Mouse (Mus musculus): ENCODE results near the gene Trim27.
A peak's percentile ranks its signal among the peaks of the same experiment; 100 is the strongest.

Gene Trim27

DNA sequence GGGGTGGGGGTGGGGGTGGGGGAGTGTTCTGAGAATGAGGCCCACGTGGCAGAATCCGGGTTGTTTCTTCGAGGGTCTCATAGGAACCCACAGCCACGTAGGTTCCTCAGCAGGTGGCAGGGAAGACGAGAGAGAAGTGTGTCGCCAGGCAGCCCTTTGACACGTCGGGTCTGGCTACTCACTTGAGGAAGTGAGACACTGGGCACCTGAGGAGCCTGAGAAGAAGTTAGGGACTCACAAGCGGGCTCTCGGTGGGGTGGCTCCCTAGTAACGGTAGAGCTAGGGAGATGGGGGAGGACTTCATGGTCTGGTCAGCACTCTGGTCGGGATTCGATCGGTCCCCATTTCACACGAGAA is at the start of gene Trim27:
Gene Trim27, plus strand, starts transcription at position 79 of the 357 bp plus-strand sequence.
- DNase-seq, result no peak

DNA sequence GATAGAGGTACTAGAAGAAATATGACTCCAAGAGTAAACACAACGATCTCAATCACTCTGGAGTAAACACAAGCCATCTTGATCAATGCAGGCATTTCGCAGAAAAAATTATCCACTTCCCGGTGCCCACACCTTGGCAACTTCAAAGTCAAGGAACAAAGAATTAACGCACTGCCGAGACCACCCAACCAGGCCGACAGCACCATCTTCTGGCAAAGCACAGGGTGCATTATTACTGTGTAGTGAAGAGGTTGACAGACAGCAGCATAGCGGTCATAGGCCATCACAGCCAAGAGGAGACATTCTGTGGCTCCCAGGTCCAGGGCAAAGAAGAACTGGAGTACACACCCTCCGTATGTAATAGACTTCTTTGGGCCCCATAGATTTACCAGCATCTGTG is 36.8 kb upstream of the Trim27 start:
- DNase-seq, result no peak

GRCm38 (mm10) chr13:21145767-21146166 is 33.5 kb upstream of the Trim27 start, which contains the start of gene Olfr1368:
Gene Olfr1368, minus strand, starts transcription at chr13:21145867.
- no peak for DNase-seq

GRCm38 (mm10) chr13:21155888-21156287 is 23.4 kb upstream of the Trim27 start:
- no peak for DNase-seq

GRCm38 (mm10) chr13:21158071-21158470 is 21.2 kb upstream of the Trim27 start:
- DNase-seq, result no peak

DNA sequence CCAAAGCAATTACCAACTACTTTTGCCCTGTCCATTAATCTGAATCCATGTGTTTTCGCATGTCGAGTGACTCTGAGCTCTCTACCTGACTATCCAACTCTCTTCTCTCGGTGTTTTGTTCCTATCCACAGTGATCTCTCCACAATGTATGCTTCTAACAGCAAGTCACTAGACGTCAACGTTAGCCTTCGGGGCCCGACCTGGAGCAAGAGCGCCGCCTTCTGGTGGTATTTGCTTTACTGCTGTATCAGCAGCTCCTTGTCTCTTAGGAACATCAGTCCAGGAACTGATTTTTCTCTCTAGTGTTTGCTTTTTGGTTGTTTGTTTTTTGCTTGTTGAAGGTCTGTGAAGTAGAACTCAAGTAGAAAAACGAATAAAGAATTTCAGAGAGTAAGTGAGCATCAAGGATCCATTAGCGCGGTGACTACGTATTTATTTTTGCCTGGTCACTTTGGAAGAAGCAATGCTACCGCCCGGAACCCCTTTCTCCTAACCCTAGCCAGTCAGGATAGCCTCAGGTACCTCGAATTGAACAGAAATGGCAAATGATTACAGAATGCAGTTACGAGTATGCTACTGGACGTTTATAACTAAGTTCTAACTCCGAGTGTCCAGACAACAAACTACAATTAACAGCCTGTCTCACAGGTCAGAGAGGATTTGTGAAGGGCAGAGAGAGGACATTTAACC is 20.3 kb upstream of the Trim27 start:
- DNase-seq, result peak; percentile 86

GRCm38 (mm10) chr13:21159475-21159819 is 19.8 kb upstream of the Trim27 start:
- peak; percentile 23 for DNase-seq

DNA sequence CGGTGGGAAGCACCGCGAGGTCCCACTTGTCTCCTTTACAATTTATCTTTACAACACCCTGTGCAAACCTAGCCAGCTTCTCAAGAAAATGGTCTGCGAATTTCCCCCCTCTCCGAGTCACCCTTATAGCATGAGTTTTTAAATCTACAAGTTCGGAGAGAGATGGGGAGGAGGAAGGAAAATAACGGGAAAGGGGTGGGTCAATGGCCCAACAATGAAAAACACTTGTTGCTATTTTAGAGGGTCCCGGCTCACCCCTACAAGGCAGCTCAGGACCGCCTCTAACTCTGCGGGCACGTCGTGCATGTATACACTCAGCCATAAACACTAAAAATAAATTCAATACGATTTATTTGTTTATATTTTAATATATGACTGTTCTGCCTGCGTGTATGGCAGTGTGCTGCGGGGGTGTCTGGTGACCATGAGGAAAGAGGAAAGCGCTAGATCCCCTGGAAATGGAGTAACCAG is 19.2 kb upstream of the Trim27 start:
- no peak for DNase-seq

DNA sequence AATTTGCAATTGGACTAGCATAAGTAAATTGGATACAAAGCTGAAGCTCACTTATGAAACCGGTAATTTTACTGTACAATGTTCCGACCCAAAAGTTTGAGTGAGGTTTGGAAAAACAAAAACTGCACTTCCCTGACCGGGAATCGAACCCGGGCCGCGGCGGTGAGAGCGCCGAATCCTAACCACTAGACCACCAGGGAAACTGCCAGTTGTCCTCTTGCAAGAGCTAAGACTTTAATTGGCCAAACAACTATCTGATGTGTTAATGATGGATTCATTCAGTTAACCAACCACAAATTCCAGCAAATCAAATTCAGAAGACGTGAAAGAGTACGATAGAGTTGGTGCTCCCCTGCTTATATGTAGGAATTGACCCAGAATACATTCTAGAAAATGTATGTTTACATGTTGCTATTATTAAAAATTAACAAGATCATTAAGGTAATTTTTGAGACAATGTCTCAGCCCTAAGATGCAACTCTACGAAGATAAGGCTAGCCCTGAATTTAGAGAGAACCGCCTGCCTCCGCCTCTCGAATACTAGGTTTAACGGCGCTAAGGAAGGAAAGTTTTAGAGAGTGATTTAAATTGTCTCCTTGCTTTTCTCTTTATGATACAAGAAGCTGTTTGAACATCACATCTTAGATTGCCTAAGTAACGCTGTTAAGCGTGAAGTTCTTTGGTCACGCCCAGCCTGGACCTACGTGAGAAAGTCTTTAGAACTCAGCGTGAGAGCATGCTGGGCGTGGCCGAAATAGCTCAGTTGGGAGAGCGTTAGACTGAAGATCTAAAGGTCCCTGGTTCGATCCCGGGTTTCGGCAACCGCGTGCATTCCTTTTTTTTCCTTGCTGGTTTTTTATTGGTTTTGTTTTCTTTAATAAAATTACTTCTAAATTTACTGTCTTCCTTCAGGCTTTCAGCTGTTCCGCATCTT is 18.3 kb upstream of the Trim27 start:
- peak; percentile 92 for DNase-seq

GRCm38 (mm10) chr13:21161591-21161990 is 17.7 kb upstream of the Trim27 start:
- DNase-seq, result no peak

DNA sequence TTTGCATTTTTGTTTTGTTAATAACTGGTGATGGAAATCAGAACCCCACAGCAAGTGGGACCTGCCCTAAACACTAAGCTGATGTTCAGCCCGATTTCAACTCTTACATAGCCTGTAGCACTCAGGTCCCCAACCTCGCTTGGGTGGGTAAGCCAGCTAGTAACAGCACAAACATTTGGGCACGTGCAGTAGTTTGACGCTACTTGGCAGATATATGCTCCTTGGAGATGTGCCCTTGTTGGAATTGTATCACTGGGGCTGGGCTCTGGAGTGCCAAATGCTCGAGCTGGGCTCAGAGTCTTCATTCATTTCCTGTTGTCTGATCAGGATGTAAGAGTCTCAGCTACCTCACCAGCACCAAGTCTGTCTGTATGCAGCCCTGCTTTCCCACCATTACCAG is 16.7 kb upstream of the Trim27 start:
- no peak for DNase-seq

DNA sequence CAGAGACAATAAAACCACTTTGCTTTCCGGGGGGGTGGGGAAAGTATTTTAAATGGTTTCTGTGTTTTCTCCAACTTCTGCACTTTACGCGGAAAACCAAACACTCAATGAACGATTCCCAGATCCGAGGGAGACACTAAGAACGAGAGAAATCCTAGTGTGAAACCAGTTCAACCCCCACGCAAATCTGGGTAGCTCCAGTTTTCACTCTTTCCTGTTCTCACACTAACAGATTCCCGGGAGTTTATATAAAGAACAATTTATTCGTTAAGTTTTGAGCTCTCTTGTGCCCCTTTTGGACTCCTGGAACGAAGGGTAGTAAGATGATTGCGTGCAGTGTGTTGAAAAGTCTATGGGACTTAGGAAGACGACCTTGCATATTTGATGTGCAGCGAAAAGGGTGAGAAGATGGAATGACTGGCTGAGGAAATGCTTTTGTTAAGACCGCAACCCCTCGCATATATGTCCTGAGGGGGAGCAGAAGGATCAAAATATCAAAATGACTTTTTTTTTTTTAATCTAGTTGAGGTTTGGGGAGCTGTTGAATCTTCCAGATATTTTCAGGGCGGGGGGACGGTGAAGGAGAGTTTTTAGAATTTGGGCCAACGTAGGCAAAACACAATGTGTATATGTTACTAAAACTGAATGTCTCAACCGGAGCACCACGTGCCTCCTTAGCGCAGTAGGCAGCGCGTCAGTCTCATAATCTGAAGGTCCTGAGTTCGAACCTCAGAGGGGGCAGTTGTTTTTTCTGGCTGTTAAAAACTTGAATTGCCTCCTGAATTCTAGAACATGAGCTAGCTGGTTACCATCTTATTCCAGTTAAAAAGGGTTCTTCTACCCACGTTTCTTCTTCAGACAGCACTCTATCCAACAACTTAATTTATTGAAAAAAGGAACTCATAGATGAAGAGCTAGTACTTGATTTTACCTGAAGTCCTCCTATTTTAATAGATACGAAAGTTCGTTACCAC is 12.0 kb upstream of the Trim27 start:
- DNase-seq, result peak; percentile 90

DNA sequence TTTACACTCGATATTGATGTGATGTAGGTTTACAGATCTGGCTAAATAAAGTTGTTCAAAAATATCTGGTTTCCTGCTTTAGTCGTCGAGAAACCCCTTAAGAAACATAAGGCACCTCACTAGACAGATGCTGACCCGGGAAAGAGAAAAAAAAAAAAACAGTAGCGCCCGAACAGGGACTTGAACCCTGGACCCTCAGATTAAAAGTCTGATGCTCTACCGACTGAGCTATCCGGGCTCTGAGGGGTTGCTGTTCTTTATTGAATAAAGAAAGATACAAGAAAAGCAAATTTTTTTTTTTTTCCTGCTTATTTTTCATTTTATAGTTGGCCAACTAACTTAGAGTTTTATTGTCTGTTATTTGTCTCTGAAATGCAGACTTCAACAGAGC is 11.3 kb upstream of the Trim27 start:
- DNase-seq, result peak; percentile 48

- peak; percentile 53 for DNase-seq
These were observed 10.8 kb upstream of the Trim27 start for GRCm38 (mm10) chr13:21168371-21169011.

DNA sequence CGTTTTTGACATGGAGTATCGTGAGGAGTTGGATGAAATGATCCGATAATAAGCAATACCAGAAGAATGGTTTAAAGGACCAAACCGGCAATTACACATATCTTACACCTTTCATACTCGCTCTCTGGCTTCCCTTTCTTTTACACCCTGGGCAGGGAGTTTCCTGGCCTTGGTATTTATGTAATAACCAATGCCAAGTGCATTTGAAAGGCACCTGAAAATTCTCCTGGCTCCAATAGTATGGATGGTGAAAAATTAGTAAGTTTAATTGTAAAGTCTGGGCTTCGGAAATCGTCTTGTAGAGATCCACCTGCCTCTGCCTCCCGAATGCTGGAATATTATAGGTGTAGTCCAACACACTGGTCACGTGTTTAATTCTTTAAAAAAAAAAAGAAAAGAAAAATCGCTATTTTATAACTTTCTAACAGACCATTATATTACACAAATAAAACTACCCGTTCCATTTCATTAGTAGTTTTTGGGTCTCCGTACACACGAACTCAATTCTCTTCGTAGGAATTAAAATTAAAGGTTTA is 10.1 kb upstream of the Trim27 start:
- DNase-seq, result no peak

DNA sequence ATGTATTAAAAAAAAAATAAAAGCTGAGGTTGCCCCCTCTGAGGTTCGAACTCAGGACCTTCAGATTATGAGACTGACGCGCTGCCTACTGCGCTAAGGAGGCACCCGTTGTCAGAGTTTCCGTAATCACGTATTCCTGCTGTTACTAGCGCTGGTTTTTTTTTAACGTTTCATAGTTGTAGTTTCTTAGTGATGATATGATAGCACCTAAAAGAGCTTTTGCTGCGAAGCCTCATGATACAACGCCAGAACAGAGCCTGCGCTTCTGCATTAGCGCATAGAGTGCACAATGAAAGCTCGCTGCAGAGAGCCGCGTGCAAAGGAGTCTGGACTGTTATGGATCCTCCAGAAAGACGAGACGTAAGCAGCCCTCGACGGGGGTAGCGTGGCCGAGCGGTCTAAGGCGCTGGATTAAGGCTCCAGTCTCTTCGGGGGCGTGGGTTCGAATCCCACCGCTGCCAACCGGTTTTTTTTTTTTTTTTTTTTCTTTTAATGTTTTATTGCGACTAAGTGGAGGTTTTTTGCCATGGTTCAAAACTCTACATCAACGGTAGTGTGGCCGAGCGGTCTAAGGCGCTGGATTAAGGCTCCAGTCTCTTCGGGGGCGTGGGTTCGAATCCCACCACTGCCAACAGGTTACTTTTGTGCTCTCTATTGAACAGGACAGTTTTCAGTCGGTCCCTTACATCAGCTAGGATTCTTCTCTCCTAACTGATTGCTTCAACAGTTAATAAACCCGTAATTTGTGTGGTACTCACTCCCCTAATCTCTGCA is 9.4 kb upstream of the Trim27 start:
- peak; percentile 86 for DNase-seq

- DNase-seq, result no peak
These were observed 8.7 kb upstream of the Trim27 start for GRCm38 (mm10) chr13:21170431-21171155.

DNA sequence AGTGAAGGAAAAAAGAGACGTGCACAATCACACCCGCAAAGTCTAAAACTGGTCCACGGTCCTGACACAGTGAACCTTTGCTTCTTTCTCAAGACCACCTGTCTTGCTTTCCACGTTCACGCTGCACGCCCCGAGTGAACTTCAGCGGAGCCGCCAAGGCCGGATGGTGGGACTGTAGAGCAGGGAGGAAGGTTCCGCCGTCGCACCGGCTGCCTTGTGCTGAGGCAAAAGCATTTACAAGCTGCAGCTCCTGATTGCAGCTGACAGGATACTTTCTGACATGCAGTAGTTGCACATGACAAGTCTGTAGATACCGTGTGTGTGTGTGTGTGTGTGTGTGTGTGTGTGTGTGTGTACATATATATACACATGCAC is 8.1 kb upstream of the Trim27 start:
- DNase-seq, result no peak

- DNase-seq, result no peak
These were observed 7.6 kb upstream of the Trim27 start for GRCm38 (mm10) chr13:21171600-21172150.
